Mouse (Mus musculus): Measurements from ENCODE around the gene C1qtnf6.

C1qtnf6 gene

DNA sequence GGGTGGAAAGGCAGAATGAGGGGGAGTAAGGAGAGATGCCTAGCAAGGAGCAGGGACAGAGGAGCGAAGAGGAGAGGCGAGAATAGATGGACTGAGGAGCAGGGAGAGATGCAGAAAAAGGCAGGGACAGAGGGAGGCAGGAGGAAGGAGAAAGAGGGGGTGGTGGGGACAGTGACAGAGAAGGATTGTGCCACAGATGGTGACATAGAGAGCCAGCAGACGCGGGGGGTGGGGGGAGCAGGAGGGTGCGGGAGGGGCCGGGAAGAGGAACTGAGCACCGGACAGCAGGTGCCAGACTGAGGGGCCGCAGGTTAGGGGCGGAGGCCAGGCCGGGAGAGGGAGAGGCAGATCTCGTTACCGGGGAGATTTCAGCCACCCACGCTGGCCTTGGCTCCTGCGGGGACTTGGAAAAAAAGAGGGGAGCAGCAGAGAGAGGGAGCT, 13.4 kb upstream of the C1qtnf6 start, which contains the start of gene Sstr3:
Gene Sstr3 (minus strand): TSS at position 125 of the 441 bp plus-strand sequence.
- DNase-seq (ENCODE audit: low read depth): no peak

DNA sequence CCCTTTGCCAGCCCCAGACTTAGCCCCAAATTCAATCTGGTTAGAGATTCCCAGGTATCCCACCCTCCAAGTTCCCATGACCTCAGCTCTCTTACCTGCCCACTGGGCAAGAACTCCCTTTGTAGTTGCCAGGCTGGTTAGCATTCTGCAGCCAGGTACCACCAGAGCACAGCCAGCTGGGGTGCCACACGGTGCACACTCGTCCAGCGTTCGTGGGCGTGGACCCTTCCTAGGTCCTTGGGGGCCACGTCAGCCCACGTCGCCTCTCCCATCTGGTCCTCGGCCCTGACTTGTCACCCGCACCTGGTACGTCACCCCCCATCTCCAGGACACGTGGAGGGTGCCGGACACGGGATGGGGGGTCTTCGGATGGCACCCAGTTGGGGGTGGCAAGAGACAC, 12.8 kb upstream of the C1qtnf6 start:
- no peak for DNase-seq (ENCODE audit: low read depth)

DNA sequence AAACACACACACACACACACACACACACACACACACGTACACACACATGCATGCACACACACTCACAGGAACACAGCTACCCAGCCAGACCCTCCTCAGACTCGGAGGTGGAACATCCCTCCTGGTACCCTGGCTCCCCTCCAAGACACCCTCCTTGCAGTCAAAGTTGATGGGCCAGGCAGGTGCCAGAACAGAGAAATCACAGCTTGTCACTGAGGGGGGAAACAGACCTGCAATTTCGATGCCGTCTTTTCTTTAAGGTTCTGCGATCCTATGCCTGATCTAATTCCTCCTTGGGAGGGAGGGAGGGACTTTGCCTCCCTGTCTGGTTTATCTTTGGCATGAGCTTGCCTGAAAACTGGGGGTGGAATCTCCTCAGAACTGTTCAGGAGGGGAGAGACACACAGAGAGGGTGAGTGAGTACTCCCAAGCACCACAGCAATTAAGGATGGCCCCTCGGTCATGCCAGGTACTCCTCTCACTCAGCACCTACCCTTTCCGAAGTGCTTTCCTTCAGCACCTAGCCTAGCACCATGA, 11.6 kb upstream of the C1qtnf6 start:
- no peak for DNase-seq (ENCODE audit: low read depth)

DNA sequence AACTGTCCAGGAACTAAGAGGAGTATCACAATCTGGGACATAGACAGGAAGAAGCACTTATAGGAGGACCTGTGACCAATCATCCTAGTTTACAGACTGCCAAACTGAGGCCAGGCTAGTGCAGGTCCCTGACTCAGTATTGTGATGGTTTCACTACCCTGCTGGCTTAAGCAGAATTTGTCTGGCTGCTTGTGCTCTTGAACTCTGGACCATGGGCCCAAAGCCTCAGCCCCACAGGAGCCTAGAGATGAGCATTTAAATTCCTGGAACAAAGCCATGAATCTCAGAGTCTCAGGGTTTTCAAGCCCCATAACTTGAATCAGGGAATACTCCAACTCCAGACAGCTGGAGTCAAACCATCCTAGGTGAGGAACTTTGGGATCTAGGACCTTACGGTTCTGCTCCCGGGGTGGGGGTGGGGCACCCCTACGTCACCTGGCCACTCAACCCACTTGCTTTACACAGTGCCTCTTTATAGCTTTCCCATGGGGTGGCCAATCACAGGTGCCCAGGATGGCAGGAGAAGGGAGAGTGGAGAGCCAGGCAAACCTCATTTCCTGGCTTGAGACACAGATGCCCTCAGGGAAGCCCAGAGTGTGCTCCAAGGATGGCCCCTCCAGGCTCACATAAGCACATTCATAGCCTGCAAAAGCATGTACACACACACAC, 11.0 kb upstream of the C1qtnf6 start:
- no peak for DNase-seq (ENCODE audit: low read depth)

DNA sequence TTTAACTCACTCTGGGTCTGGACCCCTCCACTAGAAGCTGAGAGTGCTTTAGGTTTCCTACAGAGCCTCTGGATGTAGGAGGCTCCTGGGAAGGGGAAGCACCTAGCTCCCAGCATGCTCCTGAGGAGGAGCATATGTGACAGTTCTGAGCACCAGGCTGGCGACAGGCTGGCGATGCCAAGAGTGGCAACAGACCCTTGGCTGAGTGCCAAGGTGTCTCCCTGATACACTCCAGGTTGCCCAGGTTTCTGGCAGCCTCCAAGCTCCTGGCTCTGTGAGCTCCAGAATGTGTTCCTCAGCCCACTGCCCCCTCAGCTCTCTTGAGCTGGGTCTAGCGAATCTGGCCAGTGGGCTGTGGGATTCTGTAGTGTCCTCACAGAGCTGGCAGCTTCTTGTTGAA, 10.4 kb upstream of the C1qtnf6 start:
- DNase-seq (ENCODE audit: low read depth): no peak

DNA sequence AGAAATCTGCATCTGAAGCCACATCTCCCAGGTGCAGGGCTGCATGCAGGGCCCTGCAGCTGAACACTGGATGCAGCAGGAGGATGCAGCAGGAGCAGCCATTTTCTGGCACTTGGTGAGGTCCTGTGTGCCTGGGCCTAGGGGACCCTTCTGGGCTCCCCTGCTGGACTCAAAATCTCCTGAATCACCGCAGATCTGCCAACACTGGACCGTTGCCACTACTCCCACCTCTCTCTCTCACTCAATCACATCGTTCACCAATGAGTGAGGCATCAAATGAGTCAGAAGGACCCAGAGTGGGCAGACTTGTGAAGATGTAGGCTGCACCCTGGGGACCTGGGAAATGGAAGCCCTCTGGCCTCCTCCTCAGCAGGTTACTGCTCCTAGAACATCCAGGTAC, 9.8 kb upstream of the C1qtnf6 start:
- DNase-seq (ENCODE audit: low read depth): no peak

DNA sequence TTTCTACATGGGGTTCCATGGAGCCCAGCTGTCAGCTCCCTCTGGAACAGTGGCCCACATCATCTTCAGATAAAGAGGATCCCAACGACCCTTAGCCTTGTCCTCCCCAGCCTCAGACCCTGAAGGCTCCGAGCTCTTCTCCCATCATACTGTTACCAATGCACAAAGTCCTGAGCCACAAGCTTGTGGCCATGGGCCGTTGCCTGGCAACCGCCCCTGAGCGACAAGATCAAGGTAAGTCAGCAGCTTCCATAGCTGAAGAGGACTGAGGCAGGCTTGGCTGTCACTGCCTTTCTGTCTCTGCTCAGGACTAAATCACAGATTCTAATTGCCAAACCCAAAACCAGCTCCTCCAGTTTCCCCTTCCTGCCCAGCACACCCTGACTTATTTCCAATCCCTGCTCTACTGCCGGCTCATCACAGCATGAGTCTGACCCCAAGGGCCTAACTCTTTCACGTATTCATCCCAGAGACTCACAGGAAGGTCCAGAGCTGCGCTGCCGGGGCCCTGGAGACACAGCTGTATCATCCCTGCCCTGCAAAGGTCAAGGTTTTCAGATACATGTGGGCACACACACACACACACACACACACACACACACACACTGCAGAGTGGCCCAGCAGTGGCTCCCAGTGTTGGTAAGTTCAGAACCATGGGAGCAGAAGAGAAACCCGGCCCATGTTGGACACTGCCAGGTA, 4.7 kb upstream of the C1qtnf6 start:
- no peak for DNase-seq (ENCODE audit: low read depth)

DNA sequence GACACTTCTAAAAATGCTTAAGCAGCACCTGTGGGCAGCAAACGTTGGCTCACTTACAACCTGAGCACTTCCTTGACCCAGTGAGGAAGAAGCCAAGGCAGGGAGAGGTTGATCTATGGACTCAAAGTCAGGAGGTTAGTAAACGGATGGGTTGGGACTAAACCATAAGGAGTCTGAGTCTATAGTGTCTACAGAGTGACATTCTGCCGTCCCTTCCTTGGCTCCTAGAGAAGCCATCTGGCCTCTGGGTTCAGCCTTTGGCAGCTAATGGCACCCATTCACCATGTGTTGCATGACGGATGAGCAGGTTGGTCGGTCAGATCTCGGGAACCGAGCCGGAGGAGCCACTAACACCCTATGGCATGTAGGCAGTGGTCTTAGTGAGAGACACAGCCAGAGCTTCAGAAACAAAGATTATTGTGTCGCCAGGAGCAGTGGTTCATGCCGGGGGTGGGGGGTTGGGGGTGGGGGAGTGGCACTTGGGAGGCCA, 2.2 kb upstream of the C1qtnf6 start:
- no peak for DNase-seq (ENCODE audit: low read depth)

DNA sequence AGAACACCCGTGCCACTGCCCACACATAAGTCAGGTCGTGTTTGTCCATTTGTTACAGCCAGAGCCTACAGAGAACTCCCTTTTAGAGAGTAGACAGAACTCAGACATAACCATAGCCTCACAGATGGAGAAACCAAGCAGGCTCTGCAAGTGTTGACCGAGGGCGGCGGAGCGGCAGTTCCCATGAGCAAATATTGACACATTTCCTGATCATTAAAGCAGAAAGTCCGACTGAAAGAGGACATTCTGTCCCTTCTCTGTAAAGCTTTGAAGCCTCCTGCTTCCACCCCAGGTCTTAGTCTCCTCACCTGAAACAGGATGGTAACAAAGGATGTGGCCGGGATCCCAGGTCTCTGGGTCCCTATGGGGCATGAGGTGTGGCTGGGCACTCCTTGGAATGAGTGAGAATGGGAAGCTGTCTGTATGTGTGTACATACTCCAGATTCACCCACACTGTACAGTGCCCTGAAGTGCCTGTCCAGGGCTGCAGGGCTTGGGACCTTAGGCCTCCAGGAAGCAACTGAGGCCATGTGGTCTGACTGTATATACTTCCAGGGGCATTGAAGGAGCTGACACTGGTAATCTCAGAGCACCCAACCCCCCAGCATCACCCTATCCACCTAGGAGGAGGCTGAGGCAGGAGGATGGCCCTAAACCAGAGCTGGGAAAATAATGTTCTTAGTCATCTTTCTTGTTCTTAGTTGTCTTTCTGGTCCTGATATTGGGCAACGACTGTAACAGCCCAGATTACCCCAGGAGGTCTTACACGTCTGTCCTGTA, 1.5 kb upstream of the C1qtnf6 start:
- DNase-seq (ENCODE audit: low read depth): no peak

DNA sequence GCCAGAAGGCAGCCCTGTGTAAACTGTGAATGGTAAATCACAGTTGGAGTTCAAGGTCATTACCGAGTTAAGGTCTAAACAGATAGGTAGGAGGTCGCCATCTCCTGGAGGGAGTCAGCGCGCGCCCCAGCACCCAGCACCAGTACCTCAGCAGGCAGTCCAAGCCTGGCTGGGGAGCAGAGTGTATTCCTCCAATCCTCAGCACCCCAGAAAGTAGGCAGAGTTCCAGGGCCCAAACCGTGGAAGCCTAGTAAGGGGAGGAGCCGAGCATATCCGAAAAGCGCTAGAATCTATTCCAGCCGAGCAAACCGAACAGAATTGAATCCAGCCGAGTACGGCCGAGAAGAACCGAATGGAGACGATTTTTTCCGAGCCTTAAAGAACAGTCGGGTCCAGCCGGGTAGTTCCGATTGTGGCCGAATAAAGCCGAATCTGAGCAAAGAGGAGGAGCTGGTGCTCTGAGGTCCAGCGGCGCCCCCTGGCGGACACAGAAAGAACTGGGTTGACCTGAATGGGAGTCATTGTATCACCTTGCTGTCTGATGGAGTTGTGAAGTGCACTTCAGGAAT, 769 bp upstream of the C1qtnf6 start:
- peak; percentile 97 for DNase-seq (ENCODE audit: low read depth)

DNA sequence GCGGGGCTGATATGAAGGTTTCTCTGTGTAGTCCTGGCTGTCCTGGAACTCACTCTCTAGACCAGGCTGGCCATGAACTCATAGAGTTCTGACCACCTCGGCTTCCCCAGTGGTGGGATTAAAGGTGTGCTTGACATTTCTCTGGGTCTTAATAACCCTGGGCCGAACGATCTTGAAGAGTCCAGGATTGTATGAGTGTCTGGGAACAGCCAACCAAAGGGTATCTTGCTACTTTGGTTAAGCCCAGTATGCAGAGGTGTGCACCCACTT, 170 bp upstream of the C1qtnf6 start:
- no peak for DNase-seq (ENCODE audit: low read depth)

DNA sequence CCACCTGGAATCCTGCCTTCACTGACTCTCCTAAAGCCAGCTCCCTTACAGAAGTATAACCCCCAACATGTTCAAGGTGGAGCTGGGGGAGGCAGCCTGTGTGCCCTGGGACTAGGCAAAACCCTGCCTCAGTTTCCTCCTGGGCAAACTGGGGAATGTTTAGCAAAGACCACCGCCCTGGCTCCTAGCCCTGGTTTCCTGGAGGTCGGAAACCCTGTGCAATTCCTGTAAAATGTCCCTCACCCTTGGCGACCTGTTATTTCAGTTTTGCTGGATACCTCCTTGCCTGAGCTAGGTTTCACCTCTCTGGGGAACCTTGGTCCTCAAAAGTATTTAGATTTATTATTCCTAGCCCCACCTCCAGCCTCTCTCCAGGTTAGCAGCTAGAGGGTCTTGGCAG, 1.1 kb downstream of the C1qtnf6 start:
- DNase-seq (ENCODE audit: low read depth): no peak

DNA sequence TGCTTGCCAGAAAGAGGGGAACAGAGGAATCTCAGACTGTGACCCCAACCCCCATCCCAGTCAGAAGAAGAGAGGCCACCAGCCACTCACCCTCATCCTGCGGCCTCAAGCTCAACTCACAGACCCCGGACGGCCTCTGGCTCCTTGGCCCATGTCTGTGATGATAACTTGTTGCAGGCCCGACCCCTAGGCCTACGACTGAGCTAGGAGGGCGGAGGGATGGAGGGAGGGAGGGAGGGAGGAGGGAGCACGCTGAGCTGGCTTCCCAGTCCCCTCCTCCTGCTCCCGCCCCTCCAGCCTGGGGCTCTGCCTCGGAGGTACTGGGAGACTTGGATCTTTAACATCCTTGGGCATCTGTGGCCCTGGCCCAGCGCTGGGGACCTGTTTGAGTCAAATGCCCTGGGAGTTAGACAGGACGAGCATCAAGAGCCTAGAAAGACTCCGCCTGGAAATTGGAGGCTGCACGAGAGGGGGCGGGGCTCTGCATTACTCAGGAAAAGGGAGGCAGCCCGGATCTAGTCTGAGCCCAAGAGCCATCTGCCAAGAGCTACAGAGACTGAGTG, 1.7 kb downstream of the C1qtnf6 start:
- peak; percentile 61 for DNase-seq (ENCODE audit: low read depth)

DNA sequence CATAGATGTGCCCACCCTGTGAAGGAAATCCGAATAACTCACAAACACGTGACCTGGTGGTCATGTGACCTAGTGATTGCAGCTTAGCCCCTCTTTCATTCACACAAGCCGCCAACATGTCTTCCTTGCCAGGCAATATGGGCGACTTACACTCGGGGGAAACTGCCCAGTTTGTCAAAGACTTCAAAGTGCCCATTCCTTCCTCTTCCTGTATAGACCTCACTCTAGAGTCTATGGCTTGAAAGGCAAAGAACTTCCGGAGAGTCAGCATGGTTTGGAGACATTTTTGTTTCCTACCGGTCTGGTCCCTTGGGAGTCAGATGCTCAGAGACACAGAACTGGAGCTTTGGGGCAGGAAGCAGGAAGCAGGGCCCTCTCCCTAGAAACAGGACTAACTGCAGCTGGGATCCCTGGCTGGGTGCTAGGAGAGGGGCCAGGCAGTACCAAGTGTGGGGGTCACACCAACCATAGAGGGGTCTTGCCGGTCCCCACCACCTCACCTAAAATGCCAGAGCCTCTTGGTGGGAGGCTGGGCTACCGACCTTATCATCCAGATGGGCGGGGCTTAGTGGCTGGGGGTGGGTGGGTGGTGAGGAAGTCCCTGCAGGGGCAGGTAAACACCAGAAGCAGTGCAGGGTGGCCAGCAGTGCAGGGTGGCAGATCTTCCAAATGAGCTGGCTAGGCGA, 2.3 kb downstream of the C1qtnf6 start:
- peak; percentile 51 for DNase-seq (ENCODE audit: low read depth)

DNA sequence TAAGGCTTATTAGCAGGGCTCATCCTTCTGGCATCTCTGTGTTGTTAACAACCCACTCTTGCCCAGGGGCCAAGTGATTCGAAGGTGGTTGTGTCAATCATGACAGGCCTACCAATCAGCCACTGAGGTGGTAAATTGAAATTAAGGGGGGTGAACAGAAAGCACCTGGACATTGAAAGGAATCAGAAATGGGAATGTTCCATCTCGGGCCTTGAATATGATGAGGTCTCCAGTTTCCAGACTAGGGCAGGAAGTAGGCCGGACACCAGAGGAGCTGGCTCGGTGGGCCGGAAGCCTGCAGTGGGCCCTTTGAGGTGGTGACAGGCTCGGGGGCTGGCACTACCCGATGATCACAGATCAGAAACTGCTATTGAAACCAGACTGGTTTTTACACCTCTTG, 3.2 kb downstream of the C1qtnf6 start:
- no peak for DNase-seq (ENCODE audit: low read depth)

DNA sequence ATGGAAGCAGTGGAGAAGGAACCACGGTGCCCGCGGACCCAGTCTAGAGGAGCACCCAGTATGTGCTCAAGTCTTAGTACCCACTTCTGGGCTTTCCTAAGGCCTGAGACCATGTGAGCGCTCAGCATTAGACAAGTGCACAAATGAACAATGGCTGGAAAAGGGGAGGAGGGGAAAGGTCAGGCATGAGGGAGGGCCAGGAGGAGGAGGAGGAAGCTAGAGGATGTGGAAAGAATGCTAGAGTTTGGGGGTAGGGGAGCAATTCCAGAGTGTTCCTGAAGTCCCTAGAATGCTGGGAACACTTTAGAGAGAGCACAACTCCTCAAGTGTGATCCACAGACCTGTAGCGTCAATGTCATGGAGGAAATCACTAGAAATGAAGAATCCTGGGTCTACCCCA, 7.1 kb downstream of the C1qtnf6 start:
- no peak for DNase-seq (ENCODE audit: low read depth)

DNA sequence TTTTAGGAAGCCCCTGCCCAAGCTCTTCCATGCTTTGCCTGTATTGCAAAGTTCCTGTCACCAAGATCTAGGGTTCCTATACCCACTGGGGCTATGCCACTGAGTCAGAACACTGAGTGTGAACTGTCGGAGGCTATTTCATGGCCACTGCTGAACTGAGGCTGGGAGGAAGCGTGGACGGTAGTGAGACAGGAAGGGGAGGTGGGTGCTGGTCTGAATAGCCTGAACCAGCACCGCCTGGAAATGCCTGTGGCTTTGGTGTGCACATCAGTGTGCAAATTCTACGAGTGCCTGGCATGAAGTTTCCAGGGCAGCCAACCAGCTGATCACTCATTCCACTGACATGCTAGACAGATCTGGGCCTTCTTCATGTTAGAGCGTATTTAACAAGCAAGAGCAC, 9.3 kb downstream of the C1qtnf6 start:
- no peak for DNase-seq (ENCODE audit: low read depth)

DNA sequence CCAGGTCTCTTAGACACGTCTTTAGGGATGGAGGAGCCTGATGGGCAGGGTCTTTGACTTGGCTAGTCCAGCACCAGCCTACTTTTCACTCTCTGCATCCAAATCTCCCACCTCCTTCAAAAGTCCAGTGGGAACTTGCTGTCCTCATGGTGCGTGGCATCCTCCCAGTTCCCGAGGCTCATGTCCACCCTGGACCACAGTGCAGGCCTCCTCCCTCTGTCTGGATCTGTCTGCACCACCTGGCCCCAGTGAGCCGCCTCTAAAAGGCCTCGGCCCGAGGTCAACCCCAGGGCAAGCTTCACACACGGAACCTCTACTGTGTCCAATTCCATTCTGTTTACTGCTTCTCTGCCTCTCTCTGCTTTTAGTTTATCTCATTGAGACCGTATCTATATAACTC, 9.9 kb downstream of the C1qtnf6 start:
- no peak for DNase-seq (ENCODE audit: low read depth)

DNA sequence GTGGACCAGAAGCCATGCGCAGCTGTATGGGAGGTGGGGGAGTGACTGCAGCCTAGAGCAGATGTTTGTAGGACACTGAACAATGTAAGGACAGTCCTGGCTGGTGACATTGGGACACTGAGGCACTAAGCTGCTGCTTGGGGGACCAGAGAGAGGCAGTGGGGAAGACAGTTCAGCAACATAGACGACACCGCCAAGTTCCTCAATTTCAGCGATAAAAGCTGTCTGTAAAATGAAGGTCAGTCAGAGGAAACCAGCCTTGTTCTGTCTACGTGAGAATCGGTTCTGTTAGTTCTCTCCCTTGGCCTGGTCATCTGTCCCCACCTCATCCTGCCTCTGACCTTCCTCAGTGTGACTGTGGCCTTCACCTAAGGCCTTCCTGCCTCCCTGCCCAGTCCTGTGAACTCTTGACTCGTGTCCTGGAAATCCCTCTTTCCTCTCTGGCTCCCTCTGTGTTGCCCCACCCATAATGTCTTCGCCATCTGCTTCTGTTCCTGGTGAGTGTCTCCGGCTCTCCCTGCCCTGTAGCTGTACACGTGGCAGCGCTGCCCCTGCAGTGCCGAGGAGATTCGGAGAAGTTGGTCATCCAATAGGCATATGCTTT, 11.0 kb downstream of the C1qtnf6 start:
- DNase-seq (ENCODE audit: low read depth): no peak

DNA sequence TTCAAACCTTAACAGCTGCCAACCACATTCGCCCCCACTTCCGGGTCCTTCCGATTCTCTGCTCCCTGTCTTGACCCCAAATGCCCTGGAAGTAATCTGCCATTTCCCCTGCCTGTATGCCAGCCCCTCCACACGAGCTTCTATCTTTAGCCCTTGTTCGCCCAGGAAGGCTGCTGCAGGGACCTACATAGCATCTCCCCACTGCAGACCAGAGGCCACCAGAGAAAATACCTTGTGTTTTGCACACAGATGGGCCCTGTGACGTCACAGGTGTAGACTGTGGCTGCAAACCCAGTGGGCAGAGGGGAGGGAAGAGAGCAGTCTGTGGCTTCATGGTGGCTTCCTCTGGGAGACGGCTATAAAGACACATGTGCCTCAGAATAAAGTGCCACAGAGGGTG, 13.0 kb downstream of the C1qtnf6 start:
- DNase-seq (ENCODE audit: low read depth): no peak

DNA sequence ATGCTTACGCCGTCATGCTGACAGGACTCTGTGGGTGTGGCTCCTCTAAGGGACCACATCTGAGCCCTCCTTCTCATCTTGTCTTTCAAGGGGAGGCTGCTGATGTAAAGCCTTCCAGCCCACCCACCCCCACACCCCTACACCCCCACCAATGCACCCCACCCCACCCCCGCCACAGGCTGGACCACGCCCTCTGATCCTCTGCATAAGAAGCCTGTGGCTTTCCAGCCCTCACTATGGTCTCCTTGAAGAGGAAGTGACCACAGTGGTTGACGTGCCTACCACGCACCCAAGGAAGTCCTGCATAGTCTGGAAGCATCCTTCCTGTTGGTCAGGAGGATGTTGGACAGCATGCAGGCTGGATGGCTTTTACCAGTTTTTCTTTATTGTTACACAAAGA, 15.5 kb downstream of the C1qtnf6 start:
- DNase-seq (ENCODE audit: low read depth): no peak

All from fibroblast of lung, adult 2 months (primary cell).